Mouse (Mus musculus) liver, adult 2 months (tissue): ENCODE results near the gene Selplg. TPM values are rescaled to one million over a fixed set of nuclear protein-coding genes. Genes with fewer than 3 reads are reported as not detected.

Experiments used
- DNase-seq: peaks from one replicate; pipeline ENCODE4 v3.0.0-alpha.2; 2011; ENCODE audit warnings: low read depth, low spot score; ENCODE audit errors: extremely low read depth
- H3K27ac ChIP-seq: fragments of 200-500 bp; replicated peaks from 2 replicates; pipeline ENCODE4 v1.5.1; 2012; ENCODE audit warnings: low read depth, mild to moderate bottlenecking, control low read depth, inconsistent platforms, low read length; ENCODE audit not compliant: insufficient read depth
- H3K27me3 ChIP-seq: fragments of 200-500 bp; 2 replicates; pipeline ENCODE4 v1.6.1; 2012; ENCODE audit warnings: mild to moderate bottlenecking, moderate library complexity, low read length, inconsistent platforms; ENCODE audit not compliant: control insufficient read depth, insufficient read depth
- H3K36me3 ChIP-seq: fragments of 200-500 bp; 2 replicates; pipeline ENCODE4 v1.6.1; 2012; ENCODE audit warnings: low read length, inconsistent platforms; ENCODE audit not compliant: control insufficient read depth, insufficient read depth
- H3K4me1 ChIP-seq: fragments of 200-500 bp; 2 replicates; pipeline ENCODE4 v1.6.1; 2011; ENCODE audit warnings: low read length; ENCODE audit not compliant: control insufficient read depth, insufficient read depth
- H3K4me3 ChIP-seq: fragments of 200-500 bp; 2 replicates; pipeline ENCODE4 v1.5.1; 2011; ENCODE audit warnings: low read depth, mild to moderate bottlenecking, control low read depth, low read length, moderate library complexity; ENCODE audit not compliant: insufficient read depth
- H3K79me2 ChIP-seq: fragments of 200-500 bp; 2 replicates; pipeline ENCODE4 v1.6.1; 2012; ENCODE audit warnings: inconsistent platforms, mild to moderate bottlenecking, low read length, moderate library complexity; ENCODE audit not compliant: control insufficient read depth, insufficient read depth
- H3K9ac ChIP-seq: fragments of 200-500 bp; 2 replicates; pipeline ENCODE4 v1.6.1; 2012; ENCODE audit warnings: low read depth, mild to moderate bottlenecking, control low read depth, inconsistent platforms, low read length
- CTCF ChIP-seq: fragments of 200-500 bp; IDR thresholded peaks from 2 replicates; pipeline ENCODE4 v1.5.1; 2011; ENCODE audit warnings: low read depth, low read length, control low read depth
- POLR2A ChIP-seq: fragments of 200-500 bp; IDR thresholded peaks from 2 replicates; pipeline ENCODE4 v1.6.1; 2011; ENCODE audit warnings: low read length, control low read depth; ENCODE audit not compliant: insufficient read depth; ENCODE audit errors: extremely low read depth
- WGBS: fragments of 180-500 bp; shearing (Covaris S2); methylation state at CpG from one replicate; pipeline ENCODE4 v1.1.7; 2018; 5-methylcytosine and 5-hydroxymethylcytosine counted together
- polyA plus RNA-seq: library from polyadenylated mRNA; depleted of rRNA; stranded (reverse); fragments of >200 nt; gene quantifications from 2 replicates; pipeline ENCODE4 v1.2.3, GENCODE M21; 2012
- total RNA-seq: library from RNA; depleted of rRNA; stranded (reverse); fragments of >200 nt; gene quantifications from 2 replicates; pipeline ENCODE4 v1.2.3, GENCODE M21; 2014

The Selplg gene
- total and polyA plus RNA-seq, 2 experiments = 1.1 to 6.2 TPM

- Histone ChIP-seq H3K27me3 (no peaks in the 10 kb centered on the region), H3K9ac (no peak overlapping the region), H3K79me2 (no peaks in the 10 kb centered on the region), H3K4me1 (no peaks in the 10 kb centered on the region), H3K27ac (no peak overlapping the region), H3K36me3 (no peaks in the 10 kb centered on the region), H3K4me3 (peak overlapping the region; percentile 26; the same call in 1 of the 2 replicates)
- TF ChIP-seq CTCF (no peak), POLR2A (no peak)
- WGBS = 59% methylated on average over 5 of the region's 5 CpGs
- DNase-seq = no peak
Observed at GRCm38 (mm10) chr5:113799691-113800090, 32.8 kb downstream of the Selplg start.

- H3K79me2 ChIP-seq = no peaks in the 10 kb centered on the region
Observed at GRCm38 (mm10) chr5:113798525-113798924, 33.9 kb downstream of the Selplg start.

GRCm38 (mm10) chr5:113797149-113797882 is 35.1 kb downstream of the Selplg start:
- no peaks in the 10 kb centered on the region for H3K36me3 ChIP-seq
- H3K4me3 ChIP-seq = no peak overlapping the region
- 34% methylated on average over 19 of the region's 19 CpGs for WGBS

More at GRCm38 (mm10) chr5:113798525-113798924, 33.9 kb downstream of the Selplg start:
- DNase-seq = no peak
- Histone ChIP-seq H3K27me3 (no peaks in the 10 kb centered on the region), H3K4me1 (no peaks in the 10 kb centered on the region), H3K27ac (no peak overlapping the region), H3K4me3 (no peak overlapping the region), H3K36me3 (no peaks in the 10 kb centered on the region), H3K9ac (no peak overlapping the region)
- 84% methylated on average over 9 of the region's 9 CpGs for WGBS
- TF ChIP-seq CTCF = no peak
- no peak for TF ChIP-seq POLR2A

GRCm38 (mm10) chr5:113796401-113797148 is 35.9 kb downstream of the Selplg start:
- Histone ChIP-seq H3K79me2 (no peaks in the 10 kb centered on the region), H3K27me3 (no peaks in the 10 kb centered on the region), H3K4me3 (no peak overlapping the region), H3K27ac (no peak overlapping the region), H3K9ac (no peak overlapping the region), H3K36me3 (no peaks in the 10 kb centered on the region), H3K4me1 (peaks cover 1% of the 10 kb centered on the region; the same call in 1 of the 2 replicates)
- TF ChIP-seq CTCF (no peak), POLR2A (no peak)
- DNase-seq = no peak
- WGBS = 15% methylated on average over 13 of the region's 13 CpGs

More at GRCm38 (mm10) chr5:113797149-113797882, 35.1 kb downstream of the Selplg start:
- Histone ChIP-seq H3K27me3 (no peaks in the 10 kb centered on the region), H3K4me1 (no peaks in the 10 kb centered on the region), H3K27ac (no peak overlapping the region), H3K79me2 (no peaks in the 10 kb centered on the region), H3K9ac (no peak overlapping the region)
- DNase-seq = no peak
- no peak for TF ChIP-seq POLR2A
- no peak for TF ChIP-seq CTCF

GRCm38 (mm10) chr5:113791197-113792095 is 41.0 kb downstream of the Selplg start:
- H3K27me3 ChIP-seq = no peaks in the 10 kb centered on the region
- H3K9ac ChIP-seq = no peak overlapping the region
- no peaks in the 10 kb centered on the region for H3K36me3 ChIP-seq
- 56% methylated on average over 16 of the region's 16 CpGs for WGBS
- no peaks in the 10 kb centered on the region for H3K79me2 ChIP-seq
- H3K4me3 ChIP-seq = no peak overlapping the region
- TF ChIP-seq CTCF (no peak), POLR2A (no peak)
- H3K4me1 ChIP-seq = peaks cover 6% of the 10 kb centered on the region
- DNase-seq = peak; percentile 78
- peak overlapping the region; percentile 13; the same call in 1 of the 2 replicates for H3K27ac ChIP-seq
